Mouse (Mus musculus): Measurements from ENCODE around the gene Npepps. TPM values are rescaled to one million over a fixed set of nuclear protein-coding genes. Genes with fewer than 3 reads are reported as not detected.

The Npepps gene
- polyA plus RNA-seq, 1 experiment: 37.8 TPM

GRCm38 (mm10) chr11:97187764-97188642, 92.4 kb downstream of the Npepps start, which contains the start of gene Kpnb1:
Gene Kpnb1 (minus strand): TSS chr11:97187881.
- peaks cover 43% of the 10 kb centered on the region for H3K36me3 ChIP-seq (ENCODE audit: control insufficient read depth, insufficient read depth)
- no peaks in the 10 kb centered on the region for H3K27me3 ChIP-seq (ENCODE audit: control insufficient read depth, insufficient read depth, insufficient read length)
- H3ac ChIP-seq (ENCODE audit: control insufficient read depth, insufficient read length, low read depth): peak within 1 kb of the TSS; percentile 91

GRCm38 (mm10) chr11:97186947-97187763, 93.3 kb downstream of the Npepps start:
- Histone ChIP-seq H3K36me3 (ENCODE audit: control insufficient read depth, insufficient read depth) (peaks cover 51% of the 10 kb centered on the region), H3K4me3 (ENCODE audit: insufficient read depth, poor library complexity, severe bottlenecking) (peak overlapping the region; percentile 85), H3K79me2 (ENCODE audit: control insufficient read depth, insufficient read depth) (peaks cover 81% of the 10 kb centered on the region), H3ac (ENCODE audit: control insufficient read depth, insufficient read length, low read depth) (peak overlapping the region; percentile 91), H3K27me3 (ENCODE audit: control insufficient read depth, insufficient read depth, insufficient read length) (no peaks in the 10 kb centered on the region), H3K79me3 (ENCODE audit: low read depth) (peaks cover 59% of the 10 kb centered on the region)
- TF ChIP-seq MAX (IDR thresholded peaks at IDR 0.05): peak; percentile 96
- no peak for TF ChIP-seq MYOG (IDR thresholded peaks at IDR 0.05; ENCODE audit: control insufficient read depth, extremely low read depth, insufficient read length)

More at GRCm38 (mm10) chr11:97187764-97188642, 92.4 kb downstream of the Npepps start, which contains the start of gene Kpnb1:
- Histone ChIP-seq H3K79me3 (ENCODE audit: low read depth) (peaks cover 50% of the 10 kb centered on the region), H3K4me3 (ENCODE audit: insufficient read depth, poor library complexity, severe bottlenecking) (peak within 1 kb of the TSS; percentile 85), H3K79me2 (ENCODE audit: control insufficient read depth, insufficient read depth) (peaks cover 73% of the 10 kb centered on the region)
- TF ChIP-seq MYOG (IDR thresholded peaks at IDR 0.05; ENCODE audit: control insufficient read depth, extremely low read depth, insufficient read length): no peak
- TF ChIP-seq FOSL1 (IDR thresholded peaks at IDR 0.05; ENCODE audit: insufficient read depth, low read length, poor library complexity, severe bottlenecking): no peak
- no peak for TF ChIP-seq CTCF (IDR thresholded peaks at IDR 0.05; ENCODE audit: control insufficient read depth, insufficient read depth, insufficient read length)
- TF ChIP-seq MYOD1 (IDR thresholded peaks at IDR 0.05; ENCODE audit: control insufficient read depth, insufficient read length, low read depth): no peak
- no peak for TF ChIP-seq CEBPB (IDR thresholded peaks at IDR 0.05; ENCODE audit: low read depth)
- TF ChIP-seq MAX (IDR thresholded peaks at IDR 0.05): peak; percentile 99
- TF ChIP-seq USF1 (IDR thresholded peaks at IDR 0.05; ENCODE audit: low read depth): no peak

DNA sequence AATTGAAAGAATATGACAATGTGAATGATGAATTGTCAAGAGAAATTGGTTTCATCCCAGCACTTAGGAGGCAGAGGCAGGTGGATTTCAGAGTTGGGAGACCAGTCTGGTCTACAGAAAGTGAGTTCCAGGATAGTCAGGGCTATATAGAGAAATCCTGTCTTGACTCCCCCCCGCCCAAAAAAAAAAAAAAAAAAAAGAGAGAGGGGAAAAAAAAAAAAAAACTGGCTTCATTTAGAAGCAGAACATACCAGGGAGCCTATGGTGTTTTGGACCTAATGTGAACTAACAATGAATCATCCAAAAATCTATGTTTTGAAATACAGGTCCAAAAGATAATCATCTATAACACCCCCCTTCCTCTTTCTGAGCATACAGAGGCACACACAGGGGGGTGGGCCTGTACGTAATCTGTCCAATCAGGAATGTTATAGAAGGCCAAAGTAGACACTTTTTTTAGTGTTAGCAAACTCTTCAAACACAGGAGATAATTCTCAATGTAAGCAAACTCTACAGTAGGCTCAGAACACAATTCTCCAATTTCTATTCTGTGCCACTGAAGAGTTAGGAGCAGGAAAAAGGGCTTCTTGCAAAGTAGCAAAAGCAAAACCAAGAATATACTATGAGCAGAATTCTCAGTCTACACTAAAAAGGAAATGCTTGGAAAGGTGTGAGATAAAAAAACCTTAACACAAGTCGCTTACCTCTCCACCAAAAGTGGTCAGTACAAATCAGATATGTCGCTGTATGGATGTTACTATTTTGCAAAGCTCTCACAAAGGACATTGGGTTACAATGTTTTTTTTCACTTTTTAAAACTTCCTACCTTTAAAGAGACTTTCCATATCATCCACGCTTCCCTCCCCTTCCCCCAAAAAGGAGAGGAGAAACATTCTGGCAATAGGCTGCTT, 94.5 kb downstream of the Npepps start:
- no peaks in the 10 kb centered on the region for H3K27me3 ChIP-seq (ENCODE audit: control insufficient read depth, insufficient read depth, insufficient read length)
- H3ac ChIP-seq (ENCODE audit: control insufficient read depth, insufficient read length, low read depth): peak overlapping the region; percentile 32
- H3K4me3 ChIP-seq (ENCODE audit: insufficient read depth, poor library complexity, severe bottlenecking): peak overlapping the region; percentile 85
- peaks cover 85% of the 10 kb centered on the region for H3K79me2 ChIP-seq (ENCODE audit: control insufficient read depth, insufficient read depth)
- peaks cover 58% of the 10 kb centered on the region for H3K36me3 ChIP-seq (ENCODE audit: control insufficient read depth, insufficient read depth)
- TF ChIP-seq FOSL1 (IDR thresholded peaks at IDR 0.05; ENCODE audit: insufficient read depth, low read length, poor library complexity, severe bottlenecking) (no peak), MAX (IDR thresholded peaks at IDR 0.05) (no peak), CEBPB (IDR thresholded peaks at IDR 0.05; ENCODE audit: low read depth) (no peak), CTCF (IDR thresholded peaks at IDR 0.05; ENCODE audit: control insufficient read depth, insufficient read depth, insufficient read length) (no peak), USF1 (IDR thresholded peaks at IDR 0.05; ENCODE audit: low read depth) (no peak)
- peaks cover 71% of the 10 kb centered on the region for H3K79me3 ChIP-seq (ENCODE audit: low read depth)

GRCm38 (mm10) chr11:97184875-97185274, 95.6 kb downstream of the Npepps start:
- Histone ChIP-seq H3ac (ENCODE audit: control insufficient read depth, insufficient read length, low read depth) (peak overlapping the region; percentile 23), H3K27me3 (ENCODE audit: control insufficient read depth, insufficient read depth, insufficient read length) (no peaks in the 10 kb centered on the region), H3K4me3 (ENCODE audit: insufficient read depth, poor library complexity, severe bottlenecking) (no peak overlapping the region), H3K36me3 (ENCODE audit: control insufficient read depth, insufficient read depth) (peaks cover 69% of the 10 kb centered on the region), H3K79me3 (ENCODE audit: low read depth) (peaks cover 74% of the 10 kb centered on the region), H3K79me2 (ENCODE audit: control insufficient read depth, insufficient read depth) (peaks cover 85% of the 10 kb centered on the region)
- TF ChIP-seq CEBPB (IDR thresholded peaks at IDR 0.05; ENCODE audit: low read depth) (no peak), MAX (IDR thresholded peaks at IDR 0.05) (no peak), MYOD1 (IDR thresholded peaks at IDR 0.05; ENCODE audit: control insufficient read depth, insufficient read length, low read depth) (no peak), FOSL1 (IDR thresholded peaks at IDR 0.05; ENCODE audit: insufficient read depth, low read length, poor library complexity, severe bottlenecking) (no peak), MYOG (IDR thresholded peaks at IDR 0.05; ENCODE audit: control insufficient read depth, extremely low read depth, insufficient read length) (no peak), USF1 (IDR thresholded peaks at IDR 0.05; ENCODE audit: low read depth) (no peak), CTCF (IDR thresholded peaks at IDR 0.05; ENCODE audit: control insufficient read depth, insufficient read depth, insufficient read length) (no peak)

DNA sequence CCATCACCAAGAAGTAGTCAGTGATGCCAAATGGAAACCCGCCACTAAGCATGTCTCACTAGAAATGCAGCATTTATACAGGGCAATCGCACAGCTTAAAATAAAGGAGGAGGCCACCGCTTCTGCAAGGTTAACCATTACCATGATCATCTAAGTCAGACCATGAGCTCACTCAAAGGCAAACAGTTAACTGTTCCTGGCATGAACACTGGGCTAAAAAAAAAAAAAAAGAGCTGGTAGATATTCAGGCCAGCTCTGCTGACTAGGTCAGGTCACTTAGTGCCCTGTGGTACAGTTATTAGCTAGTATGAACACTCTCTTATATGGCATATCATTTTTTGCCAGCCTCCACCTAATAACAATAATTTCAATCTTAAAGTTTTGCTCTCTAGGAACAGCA, 98.0 kb downstream of the Npepps start:
- no peak overlapping the region for H3K4me3 ChIP-seq (ENCODE audit: insufficient read depth, poor library complexity, severe bottlenecking)
- peaks cover 90% of the 10 kb centered on the region for H3K79me3 ChIP-seq (ENCODE audit: low read depth)
- H3K79me2 ChIP-seq (ENCODE audit: control insufficient read depth, insufficient read depth): peaks cover 95% of the 10 kb centered on the region
- no peaks in the 10 kb centered on the region for H3K27me3 ChIP-seq (ENCODE audit: control insufficient read depth, insufficient read depth, insufficient read length)
- H3K36me3 ChIP-seq (ENCODE audit: control insufficient read depth, insufficient read depth): peaks cover 93% of the 10 kb centered on the region
- TF ChIP-seq MAX (IDR thresholded peaks at IDR 0.05): no peak
- no peak for TF ChIP-seq CEBPB (IDR thresholded peaks at IDR 0.05; ENCODE audit: low read depth)
- no peak for TF ChIP-seq MYOG (IDR thresholded peaks at IDR 0.05; ENCODE audit: control insufficient read depth, extremely low read depth, insufficient read length)
- no peak for TF ChIP-seq USF1 (IDR thresholded peaks at IDR 0.05; ENCODE audit: low read depth)
- TF ChIP-seq FOSL1 (IDR thresholded peaks at IDR 0.05; ENCODE audit: insufficient read depth, low read length, poor library complexity, severe bottlenecking): no peak
- TF ChIP-seq MYOD1 (IDR thresholded peaks at IDR 0.05; ENCODE audit: control insufficient read depth, insufficient read length, low read depth): no peak
- TF ChIP-seq CTCF (IDR thresholded peaks at IDR 0.05; ENCODE audit: control insufficient read depth, insufficient read depth, insufficient read length): no peak
- H3ac ChIP-seq (ENCODE audit: control insufficient read depth, insufficient read length, low read depth): no peak overlapping the region
